Mouse (Mus musculus) spleen, adult 2 months (tissue): ENCODE results near the gene Kcnk15. TPM values are rescaled to one million over a fixed set of nuclear protein-coding genes. Genes with fewer than 3 reads are reported as not detected.

ENCODE experiments used
- DNase-seq, 2 experiments: peaks; one replicate each; pipeline versions ENCODE4 v3.0.0 to v3.0.0-alpha.2; 2012 to 2021; ENCODE audit warnings: low spot score in 2 of 2, low read depth in 1 of 2
- H3K27ac ChIP-seq: fragments of 200-500 bp; 2 replicates; pipeline ENCODE4 v1.5.1; 2012; ENCODE audit warnings: low read length, inconsistent platforms; ENCODE audit not compliant: insufficient read depth
- H3K27me3 ChIP-seq: fragments of 200-500 bp; 2 replicates; pipeline ENCODE4 v1.6.1; 2012; ENCODE audit warnings: mild to moderate bottlenecking, moderate library complexity, low read length, inconsistent platforms; ENCODE audit not compliant: control insufficient read depth, insufficient read depth
- H3K36me3 ChIP-seq: fragments of 200-500 bp; 2 replicates; pipeline ENCODE4 v1.6.1; 2012; ENCODE audit warnings: mild to moderate bottlenecking, low read length, inconsistent platforms; ENCODE audit not compliant: control insufficient read depth, insufficient read depth
- H3K4me1 ChIP-seq: fragments of 200-500 bp; 2 replicates; pipeline ENCODE4 v1.6.1; 2011; ENCODE audit warnings: inconsistent platforms; ENCODE audit not compliant: control insufficient read depth, insufficient read depth, insufficient read length
- H3K4me3 ChIP-seq: fragments of 200-500 bp; 2 replicates; pipeline ENCODE4 v1.5.1; 2011; ENCODE audit warnings: mild to moderate bottlenecking, inconsistent platforms; ENCODE audit not compliant: insufficient read depth, insufficient read length; ENCODE audit errors: extremely low read depth
- CTCF ChIP-seq: fragments of 200-500 bp; IDR thresholded peaks from 2 replicates; pipeline ENCODE4 v1.5.1; 2011; ENCODE audit warnings: mild to moderate bottlenecking, inconsistent platforms; ENCODE audit not compliant: insufficient read depth, insufficient read length, insufficient replicate concordance; ENCODE audit errors: extremely low read depth
- POLR2A ChIP-seq: fragments of 200-500 bp; IDR thresholded peaks from 2 replicates; pipeline ENCODE4 v1.6.1; 2011; ENCODE audit warnings: low read depth, low read length, inconsistent platforms
- WGBS: fragments of 180-500 bp; shearing (Covaris S2); methylation state at CpG from one replicate; pipeline ENCODE4 v1.1.7; 2018; 5-methylcytosine and 5-hydroxymethylcytosine counted together
- polyA plus RNA-seq: library from polyadenylated mRNA; depleted of rRNA; stranded (reverse); fragments of >200 nt; gene quantifications from 2 replicates; pipeline ENCODE4 v1.2.3, GENCODE M21; 2012

Gene Kcnk15
- polyA plus RNA-seq, 1 experiment = not detected

DNA sequence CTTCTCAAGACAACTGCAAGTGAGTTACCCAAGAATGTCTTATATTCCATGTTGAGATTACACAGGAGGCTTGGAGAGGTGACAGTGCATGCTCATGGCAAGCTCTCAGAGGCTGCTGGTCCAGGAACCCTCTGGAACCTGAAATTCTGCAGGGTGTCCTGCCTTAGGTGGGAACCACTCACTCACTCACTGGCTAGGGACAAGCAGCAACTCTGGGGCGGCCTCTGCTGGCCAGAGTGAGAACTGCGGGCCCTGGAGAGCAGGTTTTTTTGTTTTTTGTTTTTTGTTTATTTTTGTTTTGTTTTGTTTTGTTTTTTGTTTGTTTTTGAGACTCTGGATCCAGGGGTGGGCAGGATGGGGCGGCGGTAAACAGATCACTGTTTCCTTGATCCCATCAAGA, 30.2 kb upstream of the Kcnk15 start:
- WGBS = 3% methylated on average over 4 of the region's 4 CpGs
- no peaks in the 10 kb centered on the region for H3K4me1 ChIP-seq
- peak in 1 of 2 experiments; percentile 28 for DNase-seq
- no peak overlapping the region for H3K27ac ChIP-seq
- H3K4me3 ChIP-seq = no peak overlapping the region
- no peaks in the 10 kb centered on the region for H3K36me3 ChIP-seq
- no peaks in the 10 kb centered on the region for H3K27me3 ChIP-seq
- peak; percentile 93 for TF ChIP-seq CTCF
- TF ChIP-seq POLR2A = no peak

DNA sequence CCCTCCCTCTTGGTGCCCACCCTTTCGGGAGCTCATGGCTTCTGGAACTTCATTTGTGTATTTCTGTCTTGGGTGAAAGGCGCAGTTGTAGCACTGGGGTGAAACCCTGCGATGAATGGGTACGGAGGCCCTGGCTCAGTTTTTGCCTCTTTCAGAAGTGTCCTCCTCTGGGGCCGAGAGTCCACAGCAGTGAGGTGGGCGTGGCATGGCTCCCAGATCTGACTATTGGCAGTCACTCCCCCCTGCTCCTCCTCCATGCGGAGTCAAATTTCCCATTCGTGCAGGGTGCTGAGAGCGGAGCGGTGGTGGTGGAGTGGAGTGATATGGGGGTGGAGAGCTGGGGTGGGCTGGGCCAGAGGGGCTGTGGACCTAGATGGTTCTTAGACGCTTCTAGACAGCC, 29.7 kb upstream of the Kcnk15 start:
- TF ChIP-seq POLR2A (no peak), CTCF (no peak)
- DNase-seq = no peak
- H3K27me3 ChIP-seq = no peaks in the 10 kb centered on the region
- H3K4me1 ChIP-seq = no peaks in the 10 kb centered on the region
- no peaks in the 10 kb centered on the region for H3K36me3 ChIP-seq
- 74% methylated on average over 11 of the region's 11 CpGs for WGBS
- H3K27ac ChIP-seq = no peak overlapping the region
- no peak overlapping the region for H3K4me3 ChIP-seq

DNA sequence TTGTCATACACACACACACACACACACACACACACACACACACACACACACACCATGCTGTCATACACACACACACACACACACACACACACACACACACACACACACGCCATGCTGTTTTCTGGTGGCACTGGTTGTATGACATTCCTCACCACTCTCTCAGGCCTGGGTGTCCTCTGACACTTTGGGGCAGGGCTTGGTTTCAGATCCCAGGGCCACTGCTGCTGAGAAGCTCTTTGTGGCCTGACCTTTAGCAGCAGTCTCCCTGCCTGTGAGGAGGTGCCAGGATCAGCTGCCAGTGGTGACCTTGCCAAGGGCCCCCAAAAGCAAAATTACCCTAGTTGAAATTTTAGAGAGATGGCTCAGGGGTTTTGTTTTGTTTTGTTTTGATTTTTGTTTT, 27.6 kb upstream of the Kcnk15 start:
- 87% methylated on average over 1 of the region's 1 CpGs for WGBS
- DNase-seq = no peak
- H3K27me3 ChIP-seq = no peaks in the 10 kb centered on the region
- no peak overlapping the region for H3K27ac ChIP-seq
- no peak overlapping the region for H3K4me3 ChIP-seq
- H3K36me3 ChIP-seq = no peaks in the 10 kb centered on the region
- TF ChIP-seq CTCF (no peak), POLR2A (no peak)
- no peaks in the 10 kb centered on the region for H3K4me1 ChIP-seq

DNA sequence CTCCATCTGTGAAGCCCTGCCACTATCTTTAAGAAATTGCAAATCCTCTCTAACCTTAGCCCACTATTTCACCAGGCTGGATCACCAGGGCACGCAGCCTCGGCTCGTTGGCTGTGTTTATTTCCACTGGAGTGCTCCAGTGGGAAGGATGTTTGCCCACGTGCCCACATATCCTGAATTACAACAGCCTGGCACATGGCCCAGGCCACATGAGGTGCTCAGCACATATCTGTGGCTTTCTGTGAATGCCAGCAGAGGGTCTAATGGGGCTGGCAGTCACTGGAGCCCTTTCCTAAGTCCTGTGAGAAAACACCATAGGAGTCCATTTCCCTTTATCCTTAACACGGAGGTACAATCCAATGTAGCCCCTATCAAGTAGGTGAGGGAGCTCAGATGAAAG, 27.0 kb upstream of the Kcnk15 start:
- no peaks in the 10 kb centered on the region for H3K27me3 ChIP-seq
- no peak overlapping the region for H3K27ac ChIP-seq
- H3K4me3 ChIP-seq = no peak overlapping the region
- WGBS = 57% methylated on average over 5 of the region's 5 CpGs
- no peaks in the 10 kb centered on the region for H3K36me3 ChIP-seq
- DNase-seq = no peak
- no peak for TF ChIP-seq CTCF
- no peak for TF ChIP-seq POLR2A
- no peaks in the 10 kb centered on the region for H3K4me1 ChIP-seq

DNA sequence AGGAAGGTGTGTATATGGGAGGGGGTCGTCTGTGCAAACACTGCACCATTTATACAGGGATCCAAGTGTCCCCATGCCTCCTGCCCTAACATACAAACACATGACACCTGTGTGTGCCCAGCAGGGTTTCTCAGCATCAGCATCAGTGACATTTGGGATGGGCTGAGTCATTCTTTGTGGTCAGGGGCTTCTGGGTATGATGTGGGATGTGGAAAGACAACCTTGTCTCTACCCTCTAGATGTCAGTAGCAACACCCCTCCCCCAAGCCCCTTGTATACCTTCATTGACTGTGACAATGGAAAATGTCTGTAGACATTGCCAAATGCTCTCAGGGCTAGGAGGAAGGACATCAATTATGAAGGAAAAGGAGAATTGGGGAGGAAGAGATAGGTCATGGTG, 22.3 kb upstream of the Kcnk15 start:
- H3K4me3 ChIP-seq = no peak overlapping the region
- TF ChIP-seq POLR2A (no peak), CTCF (no peak)
- WGBS = 69% methylated on average over 1 of the region's 1 CpGs
- DNase-seq = no peak
- no peaks in the 10 kb centered on the region for H3K4me1 ChIP-seq
- H3K27ac ChIP-seq = no peak overlapping the region
- H3K27me3 ChIP-seq = no peaks in the 10 kb centered on the region
- no peaks in the 10 kb centered on the region for H3K36me3 ChIP-seq

DNA sequence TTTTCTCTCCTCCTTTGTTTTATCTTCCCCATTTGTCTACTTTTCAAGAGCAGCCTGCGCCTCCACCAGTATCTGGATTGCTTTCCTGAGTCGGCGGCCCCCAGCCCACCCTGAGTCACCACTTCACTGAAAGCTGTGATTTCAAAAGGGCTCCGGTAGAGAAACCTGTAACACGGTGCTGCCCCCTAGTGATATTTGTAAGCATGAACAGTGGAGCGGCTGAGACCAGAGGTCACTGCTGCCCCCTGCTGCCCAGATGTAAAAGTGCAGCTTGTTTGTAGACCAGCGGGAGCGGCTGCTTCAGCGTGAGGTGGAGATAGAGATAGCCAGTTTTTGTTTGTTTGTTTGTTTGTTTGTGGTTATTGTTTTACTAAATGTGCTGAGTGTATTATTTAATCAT, 15.4 kb upstream of the Kcnk15 start:
- WGBS = 22% methylated on average over 9 of the region's 9 CpGs
- TF ChIP-seq CTCF = peak; percentile 97
- no peak for TF ChIP-seq POLR2A
- H3K4me1 ChIP-seq = no peaks in the 10 kb centered on the region
- H3K36me3 ChIP-seq = no peaks in the 10 kb centered on the region
- H3K27ac ChIP-seq = no peak overlapping the region
- H3K27me3 ChIP-seq = no peaks in the 10 kb centered on the region
- no peak overlapping the region for H3K4me3 ChIP-seq
- DNase-seq = peak; percentile 42 to 70

DNA sequence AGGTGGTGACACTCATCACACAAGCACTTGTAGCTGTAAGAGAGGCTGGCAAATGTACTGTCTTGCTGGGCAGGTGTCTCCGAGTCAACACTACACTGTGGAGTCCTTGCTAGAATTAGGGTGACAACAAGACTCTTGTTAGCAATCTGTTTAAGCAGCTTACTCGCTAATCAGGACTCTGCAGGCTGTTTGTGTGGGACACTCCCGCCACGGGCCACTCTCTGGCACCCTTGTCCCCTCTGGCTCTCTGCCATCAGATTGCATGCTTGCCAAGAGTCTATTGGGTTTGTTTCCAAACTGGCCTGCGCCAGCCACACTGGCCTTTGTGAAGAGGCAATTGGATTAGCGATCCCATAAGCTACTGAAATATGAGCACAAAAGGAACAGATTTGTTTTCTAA, 13.9 kb upstream of the Kcnk15 start:
- no peak for DNase-seq
- Histone ChIP-seq H3K27me3 (no peaks in the 10 kb centered on the region), H3K4me1 (no peaks in the 10 kb centered on the region), H3K27ac (no peak overlapping the region), H3K36me3 (no peaks in the 10 kb centered on the region), H3K4me3 (no peak overlapping the region)
- WGBS = 84% methylated on average over 6 of the region's 6 CpGs
- TF ChIP-seq POLR2A (no peak), CTCF (no peak)
